Mouse (Mus musculus) right cerebral cortex, postnatal 25 days (tissue): ENCODE data around the gene Ripk3.

Source experiments
- DNase-seq: peaks from one replicate; pipeline ENCODE4 v3.0.0; 2022

Gene Ripk3

GRCm38 (mm10) chr14:55788256-55789050, at the start of gene Ripk3:
TSS of gene Ripk3 (minus strand) at chr14:55788865.
- DNase-seq = no peak

GRCm38 (mm10) chr14:55838312-55838711, 49.6 kb upstream of the Ripk3 start:
- no peak for DNase-seq

- DNase-seq = no peak
These were observed 46.3 kb upstream of the Ripk3 start for GRCm38 (mm10) chr14:55834808-55835533.

- no peak for DNase-seq
These were observed 44.5 kb upstream of the Ripk3 start for GRCm38 (mm10) chr14:55833126-55833525.

GRCm38 (mm10) chr14:55830331-55830730, 41.7 kb upstream of the Ripk3 start:
- no peak for DNase-seq

- DNase-seq = no peak
These were observed 41.2 kb upstream of the Ripk3 start for GRCm38 (mm10) chr14:55829854-55830253.

GRCm38 (mm10) chr14:55828716-55829263, 40.1 kb upstream of the Ripk3 start:
- no peak for DNase-seq

- no peak for DNase-seq
These were observed 38.1 kb upstream of the Ripk3 start for GRCm38 (mm10) chr14:55826551-55827340.

GRCm38 (mm10) chr14:55826142-55826541, 37.5 kb upstream of the Ripk3 start:
- DNase-seq = no peak

GRCm38 (mm10) chr14:55825216-55826051, 36.8 kb upstream of the Ripk3 start:
- no peak for DNase-seq

- no peak for DNase-seq
These were observed 36.0 kb upstream of the Ripk3 start for GRCm38 (mm10) chr14:55824481-55825215.

GRCm38 (mm10) chr14:55824001-55824480, 35.4 kb upstream of the Ripk3 start:
- no peak for DNase-seq

GRCm38 (mm10) chr14:55822991-55823762, 34.5 kb upstream of the Ripk3 start, which contains the start of gene Nfatc4:
TSS of gene Nfatc4 (plus strand) at chr14:55823144.
- peak; percentile 31 for DNase-seq

GRCm38 (mm10) chr14:55822435-55822990, 33.8 kb upstream of the Ripk3 start:
- peak; percentile 32 for DNase-seq

GRCm38 (mm10) chr14:55820576-55820975, 31.9 kb upstream of the Ripk3 start:
- no peak for DNase-seq

GRCm38 (mm10) chr14:55819845-55820405, 31.3 kb upstream of the Ripk3 start:
- DNase-seq = no peak

- peak; percentile 23 for DNase-seq
These were observed 26.7 kb upstream of the Ripk3 start for GRCm38 (mm10) chr14:55815310-55815751.

- peak; percentile 40 for DNase-seq
These were observed 26.2 kb upstream of the Ripk3 start for GRCm38 (mm10) chr14:55814885-55815284.

GRCm38 (mm10) chr14:55795380-55796163, 6.9 kb upstream of the Ripk3 start:
- no peak for DNase-seq
